ENCODE assay signal across 8 mouse cellular contexts in the genomic region with DNA sequence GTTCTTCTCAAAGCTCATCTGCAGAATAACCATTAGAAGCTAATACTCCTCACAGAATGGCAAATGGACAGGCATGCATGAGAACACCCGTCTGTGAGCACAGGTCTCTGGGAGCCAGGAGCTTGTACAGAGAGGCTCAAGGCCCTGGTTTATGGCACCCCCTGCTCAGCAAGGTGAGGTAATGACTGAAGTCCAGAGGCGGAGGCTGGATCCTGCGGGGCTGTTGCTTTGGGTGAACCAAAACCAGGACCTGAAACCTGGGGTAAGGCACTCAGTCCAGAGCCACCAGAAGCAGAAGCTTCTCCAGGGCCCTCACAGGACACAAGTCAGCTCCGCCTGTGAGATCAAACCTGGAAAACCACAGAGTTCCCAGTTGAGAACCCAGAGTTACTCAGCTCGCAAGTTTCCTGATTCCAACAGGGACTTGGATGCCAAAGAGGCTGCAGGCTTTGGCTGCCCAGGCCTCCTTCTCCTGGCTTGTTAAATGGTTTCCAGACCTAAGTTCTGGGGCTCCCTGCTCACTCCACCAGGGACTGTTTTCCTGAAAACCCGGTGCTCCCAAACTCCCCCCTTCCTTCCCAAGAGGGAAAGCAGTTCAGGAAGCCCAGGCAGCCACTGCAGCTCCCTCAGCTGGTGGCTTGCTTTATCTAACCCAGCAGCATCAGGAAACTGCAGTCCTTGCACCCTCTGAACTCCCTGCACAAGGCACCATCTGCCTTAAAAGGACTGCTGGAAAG. TPM values are rescaled to one million over a fixed set of nuclear protein-coding genes. Genes with fewer than 3 reads are reported as not detected.
DNase-seq lines count a peak whose midpoint lies in the region; ATAC-seq and TF ChIP-seq lines count a peak whose summit lies in the region.

No protein-coding gene starts in this region.

- H3K27ac ChIP-seq in lung, embryonic 14.5 days (ENCODE audit: low read depth): peak overlapping the region; percentile 46
- peak overlapping the region; percentile 67 for H3K27ac ChIP-seq in embryonic facial prominence, embryonic 14.5 days (replicated peaks; ENCODE audit: low read depth, low read length)
- peak overlapping the region; percentile 56 for H3K27ac ChIP-seq in intestine, embryonic 15.5 days
- no peak overlapping the region for H3K27ac ChIP-seq in forebrain, embryonic 12.5 days

- peaks cover 47% of the 10 kb centered on the region for H3K36me3 ChIP-seq in lung, embryonic 14.5 days (ENCODE audit: insufficient read depth)
- H3K36me3 ChIP-seq in embryonic facial prominence, embryonic 14.5 days (ENCODE audit: control insufficient read depth, insufficient read depth, low read length): peaks cover 36% of the 10 kb centered on the region
- peaks cover 28% of the 10 kb centered on the region for H3K36me3 ChIP-seq in intestine, embryonic 15.5 days
- peaks cover 9% of the 10 kb centered on the region for H3K36me3 ChIP-seq in forebrain, embryonic 12.5 days (replicated peaks)

- no peaks in the 10 kb centered on the region for H3K9me3 ChIP-seq in lung, embryonic 14.5 days (ENCODE audit: low read depth, low read length)
- no peaks in the 10 kb centered on the region for H3K9me3 ChIP-seq in embryonic facial prominence, embryonic 14.5 days (ENCODE audit: control insufficient read depth, low read length)
- H3K9me3 ChIP-seq in intestine, embryonic 15.5 days: no peaks in the 10 kb centered on the region
- H3K9me3 ChIP-seq in forebrain, embryonic 12.5 days: no peaks in the 10 kb centered on the region

- intact Hi-C loops in left cerebral cortex, postnatal 25 days (cut with DNase I): no loop called here

- TF ChIP-seq CTCF in lung, embryonic 14.5 days (IDR thresholded peaks at IDR 0.05; ENCODE audit: low read depth): peak; percentile 28

- peaks cover 22% of the 10 kb centered on the region for H3K4me1 ChIP-seq in lung, embryonic 14.5 days (ENCODE audit: insufficient read depth)
- H3K4me1 ChIP-seq in embryonic facial prominence, embryonic 14.5 days (ENCODE audit: control insufficient read depth, insufficient read depth, low read length): peaks cover 25% of the 10 kb centered on the region
- peaks cover 69% of the 10 kb centered on the region for H3K4me1 ChIP-seq in intestine, embryonic 15.5 days (replicated peaks)
- peaks cover 34% of the 10 kb centered on the region for H3K4me1 ChIP-seq in forebrain, embryonic 12.5 days

- no peak overlapping the region for H3K4me3 ChIP-seq in lung, embryonic 14.5 days (ENCODE audit: low read depth, low read length)
- H3K4me3 ChIP-seq in embryonic facial prominence, embryonic 14.5 days (ENCODE audit: low read depth, low read length): no peak overlapping the region
- H3K4me3 ChIP-seq in intestine, embryonic 15.5 days (replicated peaks): no peak overlapping the region
- H3K4me3 ChIP-seq in forebrain, embryonic 12.5 days (replicated peaks): no peak overlapping the region

- H3K4me2 ChIP-seq in lung, embryonic 14.5 days: no peak overlapping the region
- no peak overlapping the region for H3K4me2 ChIP-seq in embryonic facial prominence, embryonic 14.5 days (ENCODE audit: low read depth, low read length)
- H3K4me2 ChIP-seq in intestine, embryonic 15.5 days (replicated peaks): peak overlapping the region; percentile 20
- no peak overlapping the region for H3K4me2 ChIP-seq in forebrain, embryonic 12.5 days

- H3K9ac ChIP-seq in lung, embryonic 14.5 days: no peak overlapping the region
- no peak overlapping the region for H3K9ac ChIP-seq in embryonic facial prominence, embryonic 14.5 days (ENCODE audit: low read depth, low read length)
- H3K9ac ChIP-seq in intestine, embryonic 15.5 days: peak overlapping the region; percentile 9; the same call in 1 of the 2 replicates
- no peak overlapping the region for H3K9ac ChIP-seq in forebrain, embryonic 12.5 days

- DNase-seq in lung, embryonic 14.5 days: no peak
- DNase-seq in lung, postnatal 25 days (ENCODE audit: low spot score): no peak
- no peak for DNase-seq in embryonic facial prominence, embryonic 14.5 days (ENCODE audit: low spot score)
- DNase-seq in skeletal muscle tissue, adult 2 months (ENCODE audit: low read depth, low spot score): peak; percentile 61
- no peak for DNase-seq in thymus, postnatal 0 days (ENCODE audit: low spot score)
- DNase-seq in left cerebral cortex, postnatal 25 days (ENCODE audit: low spot score in 2 of 2): no peak

- H3K27me3 ChIP-seq in lung, embryonic 14.5 days (ENCODE audit: insufficient read depth, low read length): no peaks in the 10 kb centered on the region
- H3K27me3 ChIP-seq in embryonic facial prominence, embryonic 14.5 days (replicated peaks; ENCODE audit: control insufficient read depth, insufficient read depth, low read length): no peaks in the 10 kb centered on the region
- no peaks in the 10 kb centered on the region for H3K27me3 ChIP-seq in intestine, embryonic 15.5 days (replicated peaks)
- no peaks in the 10 kb centered on the region for H3K27me3 ChIP-seq in forebrain, embryonic 12.5 days

- 73% methylated on average over 6 of the region's 6 CpGs for WGBS in lung, embryonic 14.5 days
- 53% methylated on average over 6 of the region's 6 CpGs for WGBS in embryonic facial prominence, embryonic 14.5 days
- whole genome bisulfite sequencing in intestine, embryonic 15.5 days: 48% methylated on average over 6 of the region's 6 CpGs
- WGBS in forebrain, embryonic 12.5 days: 84% methylated on average over 6 of the region's 6 CpGs

- no peak for ATAC-seq in lung, embryonic 14.5 days (ENCODE audit: insufficient read depth)
- no peak for ATAC-seq in embryonic facial prominence, embryonic 14.5 days (ENCODE audit: low read depth)
- peak; percentile 83 for ATAC-seq in intestine, embryonic 15.5 days
- no peak for ATAC-seq in forebrain, embryonic 12.5 days (ENCODE audit: low FRiP score)

RNA-seq across cellular contexts. Expression of gene Myh9, which starts 28.2 kb away (rescaled TPM):
- polyA plus RNA-seq in lung, embryonic 14.5 days (2014; fragmentation: Nextera tagmentation; extraction: Ambion mirVana): 86.6 and 87.5 TPM in 2 replicates
- 48.8 and 53.7 TPM in 2 replicates for polyA plus RNA-seq in embryonic facial prominence, embryonic 14.5 days (2014; fragmentation: Nextera tagmentation; extraction: Ambion mirVana)
- polyA plus RNA-seq in intestine, embryonic 15.5 days (2015; fragmentation: Nextera tagmentation; extraction: Ambion mirVana): 51.6 and 52.9 TPM in 2 replicates
- polyA plus RNA-seq in thymus, postnatal 0 days (2015; fragmentation: Nextera tagmentation; extraction: Ambion mirVana): 62.3 and 71.0 TPM in 2 replicates
- total RNA-seq in left cerebral cortex, postnatal 25 days (2021): 10 to 100 TPM; 69.9 to 75.5 TPM
- polyA plus RNA-seq in forebrain, embryonic 12.5 days (2016; fragmentation: Nextera tagmentation; extraction: Ambion mirVana): 24.6 and 27.6 TPM in 2 replicates

RNA-seq across cellular contexts. Expression of gene Apol8, which starts 57.0 kb away (rescaled TPM):
- polyA plus RNA-seq in lung, embryonic 14.5 days (2014; fragmentation: Nextera tagmentation; extraction: Ambion mirVana): not detected in 2 replicates
- not detected in 2 replicates for polyA plus RNA-seq in embryonic facial prominence, embryonic 14.5 days (2014; fragmentation: Nextera tagmentation; extraction: Ambion mirVana)
- polyA plus RNA-seq in intestine, embryonic 15.5 days (2015; fragmentation: Nextera tagmentation; extraction: Ambion mirVana): 0.18 and 0.35 TPM in 2 replicates
- polyA plus RNA-seq in thymus, postnatal 0 days (2015; fragmentation: Nextera tagmentation; extraction: Ambion mirVana): 0.06 TPM in 1 of 2 replicates, not detected in the other
- 1 to 10 TPM; 2.2 to 3.3 TPM for total RNA-seq in left cerebral cortex, postnatal 25 days (2021)
- 0.24 and 0.46 TPM in 2 replicates for polyA plus RNA-seq in forebrain, embryonic 12.5 days (2016; fragmentation: Nextera tagmentation; extraction: Ambion mirVana)
